Mouse (Mus musculus): Measurements from ENCODE around the gene Hbp1. TPM values are rescaled to one million over a fixed set of nuclear protein-coding genes. Genes with fewer than 3 reads are reported as not detected.
A peak's percentile ranks its signal among the peaks of the same experiment; 100 is the strongest.

The Hbp1 gene
- polyA plus RNA-seq, 1 experiment from 2014 or later = 83.3 TPM

DNA sequence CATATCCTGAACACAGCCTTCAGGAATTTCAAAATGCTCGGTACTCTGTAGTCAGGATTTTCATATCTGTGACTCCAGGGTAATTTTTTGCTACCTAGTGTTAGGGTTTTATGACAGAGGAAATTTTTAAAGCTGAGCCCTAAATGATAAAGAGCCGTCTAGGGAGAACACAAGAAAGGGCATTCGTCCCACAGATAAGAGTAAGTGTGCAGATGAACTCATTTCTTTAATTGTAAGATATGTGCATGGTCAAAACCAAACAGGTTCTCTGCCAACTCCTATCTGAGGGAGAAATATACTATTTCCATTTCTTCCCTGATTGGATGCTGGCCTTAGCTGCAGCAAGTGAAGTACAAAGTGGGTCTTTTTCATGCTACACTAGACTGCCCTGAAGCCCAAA, 26.2 kb downstream of the Hbp1 start:
- no peaks in the 10 kb centered on the region for H3K27me3 ChIP-seq (replicated peaks; ENCODE audit: control insufficient read depth, insufficient read depth, low read length)
- no peaks in the 10 kb centered on the region for H3K9me3 ChIP-seq (ENCODE audit: control insufficient read depth, low read length)
- H3K4me2 ChIP-seq (ENCODE audit: low read length) = no peak overlapping the region
- WGBS = 88% methylated on average over 3 of the region's 3 CpGs
- H3K9ac ChIP-seq (replicated peaks; ENCODE audit: low read depth, low read length) = no peak overlapping the region
- no peak overlapping the region for H3K27ac ChIP-seq (ENCODE audit: low read length)
- H3K4me1 ChIP-seq (replicated peaks; ENCODE audit: control insufficient read depth, insufficient read depth, low read length) = peaks cover 2% of the 10 kb centered on the region; the same call in 1 of the 2 replicates
- H3K36me3 ChIP-seq (ENCODE audit: control insufficient read depth, insufficient read depth) = peaks cover 15% of the 10 kb centered on the region
- no peak for ATAC-seq
- H3K4me3 ChIP-seq (replicated peaks; ENCODE audit: low read length) = no peak overlapping the region

DNA sequence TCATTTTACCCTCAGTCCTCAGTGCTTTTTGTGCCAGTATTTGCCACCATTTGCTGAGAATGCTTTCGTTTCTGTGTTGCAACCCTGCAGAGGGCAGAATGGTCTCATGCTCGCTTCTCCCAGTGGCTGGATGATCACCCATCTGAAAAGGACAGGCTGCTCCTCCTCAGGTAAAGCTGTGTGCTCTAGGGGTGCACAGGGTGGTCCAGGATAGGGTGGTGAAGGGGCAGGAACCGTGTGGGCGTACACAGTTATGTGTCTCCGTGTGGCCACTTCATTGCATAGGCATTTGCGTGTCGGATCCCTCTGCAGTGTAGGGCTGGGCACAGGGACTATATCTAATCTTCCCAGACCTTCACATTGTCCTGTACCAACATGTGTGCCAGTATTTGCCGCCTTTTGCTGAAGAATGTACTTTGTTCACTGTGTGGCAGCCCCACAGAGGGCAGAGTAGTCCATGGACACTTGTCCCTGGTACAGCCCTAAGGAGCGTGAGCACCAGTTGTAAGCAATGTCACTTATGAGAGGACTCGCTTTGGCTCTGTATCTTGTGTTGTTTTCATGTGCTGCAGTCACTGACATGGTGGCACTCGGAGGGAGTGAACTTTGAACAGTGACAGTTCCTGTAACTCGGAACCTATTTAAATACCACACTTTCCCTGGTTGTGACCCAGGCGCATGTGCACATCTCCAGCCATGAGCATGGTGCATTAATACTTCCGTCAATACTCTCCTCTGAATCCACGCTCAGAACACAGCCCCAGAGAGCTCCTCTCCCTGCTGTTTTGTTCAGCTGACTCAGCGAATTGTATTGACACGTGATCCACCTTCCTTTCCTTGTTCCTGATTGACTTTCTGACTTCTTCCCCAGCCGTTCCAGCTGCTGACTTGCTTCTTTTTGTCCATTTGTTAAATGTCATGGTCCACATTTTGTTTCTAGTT, 29.6 kb downstream of the Hbp1 start:
- ATAC-seq = no peak
- H3K27me3 ChIP-seq (replicated peaks; ENCODE audit: control insufficient read depth, insufficient read depth, low read length) = no peaks in the 10 kb centered on the region
- WGBS = 86% methylated on average over 18 of the region's 18 CpGs
- H3K27ac ChIP-seq (ENCODE audit: low read length) = no peak overlapping the region
- H3K4me2 ChIP-seq (ENCODE audit: low read length) = no peak overlapping the region
- peaks cover 7% of the 10 kb centered on the region; the same call in 1 of the 2 replicates for H3K36me3 ChIP-seq (ENCODE audit: control insufficient read depth, insufficient read depth)
- H3K9me3 ChIP-seq (ENCODE audit: control insufficient read depth, low read length) = no peaks in the 10 kb centered on the region
- no peak overlapping the region for H3K4me3 ChIP-seq (replicated peaks; ENCODE audit: low read length)
- no peaks in the 10 kb centered on the region for H3K4me1 ChIP-seq (replicated peaks; ENCODE audit: control insufficient read depth, insufficient read depth, low read length)
- no peak overlapping the region for H3K9ac ChIP-seq (replicated peaks; ENCODE audit: low read depth, low read length)

DNA sequence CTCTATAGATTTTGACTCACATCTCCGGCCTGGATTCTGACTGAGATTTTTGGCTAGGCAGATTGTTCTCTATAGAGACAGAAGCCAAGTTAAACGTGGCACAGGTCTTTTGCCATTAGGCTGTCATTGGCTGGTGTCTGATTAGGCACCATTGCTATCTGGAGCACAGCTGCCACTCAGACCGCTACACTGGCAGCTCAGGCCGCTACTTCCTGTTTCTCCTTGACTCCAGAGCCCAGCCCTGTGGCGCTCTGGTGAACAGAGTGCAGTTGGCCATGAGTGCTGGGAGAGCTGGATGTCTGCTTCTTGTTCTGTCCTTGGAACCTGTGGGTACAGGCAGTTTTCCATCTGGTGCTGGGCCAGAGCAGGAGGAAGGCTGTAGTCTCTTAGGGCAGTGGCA, 33.1 kb downstream of the Hbp1 start:
- Histone ChIP-seq H3K4me1 (replicated peaks; ENCODE audit: control insufficient read depth, insufficient read depth, low read length) (no peaks in the 10 kb centered on the region), H3K27ac (ENCODE audit: low read length) (no peak overlapping the region), H3K9ac (replicated peaks; ENCODE audit: low read depth, low read length) (no peak overlapping the region), H3K4me2 (ENCODE audit: low read length) (no peak overlapping the region), H3K36me3 (ENCODE audit: control insufficient read depth, insufficient read depth) (no peaks in the 10 kb centered on the region), H3K9me3 (ENCODE audit: control insufficient read depth, low read length) (no peaks in the 10 kb centered on the region), H3K4me3 (replicated peaks; ENCODE audit: low read length) (no peak overlapping the region), H3K27me3 (replicated peaks; ENCODE audit: control insufficient read depth, insufficient read depth, low read length) (no peaks in the 10 kb centered on the region)
- 88% methylated on average over 5 of the region's 5 CpGs for WGBS
- ATAC-seq = peak; percentile 49

- ATAC-seq = no peak
- 96% methylated on average over 5 of the region's 5 CpGs for WGBS
- H3K27ac ChIP-seq (ENCODE audit: low read length) = no peak overlapping the region
- H3K4me1 ChIP-seq (replicated peaks; ENCODE audit: control insufficient read depth, insufficient read depth, low read length) = no peaks in the 10 kb centered on the region
- no peaks in the 10 kb centered on the region for H3K36me3 ChIP-seq (ENCODE audit: control insufficient read depth, insufficient read depth)
- H3K9ac ChIP-seq (replicated peaks; ENCODE audit: low read depth, low read length) = no peak overlapping the region
- H3K4me2 ChIP-seq (ENCODE audit: low read length) = no peak overlapping the region
- no peaks in the 10 kb centered on the region for H3K27me3 ChIP-seq (replicated peaks; ENCODE audit: control insufficient read depth, insufficient read depth, low read length)
- no peak overlapping the region for H3K4me3 ChIP-seq (replicated peaks; ENCODE audit: low read length)
- H3K9me3 ChIP-seq (ENCODE audit: control insufficient read depth, low read length) = no peaks in the 10 kb centered on the region
Observed at GRCm38 (mm10) chr12:31916691-31917090, 33.6 kb downstream of the Hbp1 start.

DNA sequence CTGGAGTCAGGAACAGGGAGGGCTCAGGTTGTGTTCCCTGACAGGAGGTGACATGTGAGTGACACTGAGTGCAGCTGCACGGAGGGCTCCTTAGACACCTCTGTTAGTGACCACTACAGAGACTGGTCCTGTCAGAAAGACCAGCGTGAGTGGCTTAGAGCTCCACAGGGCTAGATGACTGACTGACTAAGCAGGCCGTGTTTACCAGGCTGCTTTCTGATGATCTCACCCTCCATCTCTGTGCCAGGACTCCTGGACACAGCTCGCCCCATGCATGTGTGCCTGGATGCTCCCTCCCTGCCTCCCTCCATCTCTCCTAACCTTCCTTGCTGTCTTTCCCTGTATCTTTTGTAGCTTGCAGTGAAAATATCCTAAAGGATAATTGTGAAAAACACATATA, 36.7 kb downstream of the Hbp1 start:
- H3K9me3 ChIP-seq (ENCODE audit: control insufficient read depth, low read length) = no peaks in the 10 kb centered on the region
- H3K4me1 ChIP-seq (replicated peaks; ENCODE audit: control insufficient read depth, insufficient read depth, low read length) = no peaks in the 10 kb centered on the region
- peak; percentile 64; the same call in 1 of the 2 replicates for ATAC-seq
- H3K27ac ChIP-seq (ENCODE audit: low read length) = no peak overlapping the region
- no peak overlapping the region for H3K4me3 ChIP-seq (replicated peaks; ENCODE audit: low read length)
- H3K4me2 ChIP-seq (ENCODE audit: low read length) = no peak overlapping the region
- 51% methylated on average over 4 of the region's 4 CpGs for WGBS
- H3K27me3 ChIP-seq (replicated peaks; ENCODE audit: control insufficient read depth, insufficient read depth, low read length) = no peaks in the 10 kb centered on the region
- H3K9ac ChIP-seq (replicated peaks; ENCODE audit: low read depth, low read length) = no peak overlapping the region
- H3K36me3 ChIP-seq (ENCODE audit: control insufficient read depth, insufficient read depth) = no peaks in the 10 kb centered on the region

- Histone ChIP-seq H3K9me3 (ENCODE audit: control insufficient read depth, low read length) (no peaks in the 10 kb centered on the region), H3K4me1 (replicated peaks; ENCODE audit: control insufficient read depth, insufficient read depth, low read length) (no peaks in the 10 kb centered on the region), H3K4me2 (ENCODE audit: low read length) (no peak overlapping the region), H3K27me3 (replicated peaks; ENCODE audit: control insufficient read depth, insufficient read depth, low read length) (no peaks in the 10 kb centered on the region), H3K36me3 (ENCODE audit: control insufficient read depth, insufficient read depth) (no peaks in the 10 kb centered on the region), H3K9ac (replicated peaks; ENCODE audit: low read depth, low read length) (no peak overlapping the region), H3K4me3 (replicated peaks; ENCODE audit: low read length) (no peak overlapping the region), H3K27ac (ENCODE audit: low read length) (no peak overlapping the region)
- ATAC-seq = no peak
- WGBS = 84% methylated on average over 6 of the region's 6 CpGs
Observed at GRCm38 (mm10) chr12:31912966-31913551, 37.3 kb downstream of the Hbp1 start.

DNA sequence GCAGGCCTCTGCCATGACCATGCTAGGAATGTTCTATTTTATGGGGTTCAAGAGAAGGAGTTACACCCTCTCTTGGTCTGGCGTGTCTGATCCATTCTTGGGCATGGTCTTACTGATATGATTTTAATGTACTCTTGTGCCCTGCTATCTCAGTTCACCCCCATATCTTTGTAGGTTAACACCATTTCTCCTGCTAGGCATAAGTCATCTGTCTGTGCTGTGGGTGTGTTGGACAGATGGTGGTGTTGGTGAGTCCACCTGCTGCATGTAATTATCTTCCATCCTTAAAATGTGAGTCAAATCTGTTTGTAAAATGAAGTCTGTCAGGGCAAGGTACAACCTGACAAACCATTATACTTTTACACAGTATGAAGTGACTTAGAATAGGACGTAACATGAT, 42.9 kb downstream of the Hbp1 start:
- Histone ChIP-seq H3K9me3 (ENCODE audit: control insufficient read depth, low read length) (no peaks in the 10 kb centered on the region), H3K4me1 (replicated peaks; ENCODE audit: control insufficient read depth, insufficient read depth, low read length) (peaks cover 18% of the 10 kb centered on the region), H3K4me3 (replicated peaks; ENCODE audit: low read length) (no peak overlapping the region), H3K27ac (ENCODE audit: low read length) (no peak overlapping the region), H3K36me3 (ENCODE audit: control insufficient read depth, insufficient read depth) (no peaks in the 10 kb centered on the region), H3K4me2 (ENCODE audit: low read length) (no peak overlapping the region), H3K27me3 (replicated peaks; ENCODE audit: control insufficient read depth, insufficient read depth, low read length) (no peaks in the 10 kb centered on the region), H3K9ac (replicated peaks; ENCODE audit: low read depth, low read length) (no peak overlapping the region)
- ATAC-seq = no peak
- 86% methylated on average over 2 of the region's 2 CpGs for WGBS

GRCm38 (mm10) chr12:31905696-31906551, 44.4 kb downstream of the Hbp1 start:
- no peak overlapping the region; the same call in 1 of the 2 replicates for H3K9ac ChIP-seq (replicated peaks; ENCODE audit: low read depth, low read length)
- peaks cover 18% of the 10 kb centered on the region for H3K4me1 ChIP-seq (replicated peaks; ENCODE audit: control insufficient read depth, insufficient read depth, low read length)
- WGBS = 23% methylated on average over 6 of the region's 6 CpGs
- ATAC-seq = peak; percentile 98
- no peaks in the 10 kb centered on the region for H3K36me3 ChIP-seq (ENCODE audit: control insufficient read depth, insufficient read depth)
- no peaks in the 10 kb centered on the region for H3K9me3 ChIP-seq (ENCODE audit: control insufficient read depth, low read length)
- no peak overlapping the region for H3K4me2 ChIP-seq (ENCODE audit: low read length)
- peak overlapping the region; percentile 46 for H3K27ac ChIP-seq (ENCODE audit: low read length)
- no peak overlapping the region for H3K4me3 ChIP-seq (replicated peaks; ENCODE audit: low read length)
- no peaks in the 10 kb centered on the region for H3K27me3 ChIP-seq (replicated peaks; ENCODE audit: control insufficient read depth, insufficient read depth, low read length)

- Histone ChIP-seq H3K4me3 (replicated peaks; ENCODE audit: low read length) (no peak overlapping the region), H3K9ac (replicated peaks; ENCODE audit: low read depth, low read length) (no peak overlapping the region), H3K9me3 (ENCODE audit: control insufficient read depth, low read length) (no peaks in the 10 kb centered on the region), H3K27ac (ENCODE audit: low read length) (no peak overlapping the region), H3K4me2 (ENCODE audit: low read length) (no peak overlapping the region), H3K4me1 (replicated peaks; ENCODE audit: control insufficient read depth, insufficient read depth, low read length) (peaks cover 24% of the 10 kb centered on the region), H3K27me3 (replicated peaks; ENCODE audit: control insufficient read depth, insufficient read depth, low read length) (no peaks in the 10 kb centered on the region), H3K36me3 (ENCODE audit: control insufficient read depth, insufficient read depth) (no peaks in the 10 kb centered on the region)
- no peak for ATAC-seq
- WGBS = 82% methylated on average over 4 of the region's 4 CpGs
Observed at GRCm38 (mm10) chr12:31900391-31900914, 49.9 kb downstream of the Hbp1 start.
